Mouse (Mus musculus) liver, adult 2 months (tissue): ENCODE data around the gene Lpcat1. TPM values are rescaled to one million over a fixed set of nuclear protein-coding genes. Genes with fewer than 3 reads are reported as not detected.

Experiments
- DNase-seq: peaks from one replicate; pipeline ENCODE4 v3.0.0-alpha.2; 2011; ENCODE audit warnings: low read depth, low spot score; ENCODE audit errors: extremely low read depth
- H3K27ac ChIP-seq: fragments of 200-500 bp; replicated peaks from 2 replicates; pipeline ENCODE4 v1.5.1; 2012; ENCODE audit warnings: low read depth, mild to moderate bottlenecking, control low read depth, inconsistent platforms, low read length; ENCODE audit not compliant: insufficient read depth
- H3K27me3 ChIP-seq: fragments of 200-500 bp; 2 replicates; pipeline ENCODE4 v1.6.1; 2012; ENCODE audit warnings: mild to moderate bottlenecking, moderate library complexity, low read length, inconsistent platforms; ENCODE audit not compliant: control insufficient read depth, insufficient read depth
- H3K36me3 ChIP-seq: fragments of 200-500 bp; 2 replicates; pipeline ENCODE4 v1.6.1; 2012; ENCODE audit warnings: low read length, inconsistent platforms; ENCODE audit not compliant: control insufficient read depth, insufficient read depth
- H3K4me1 ChIP-seq: fragments of 200-500 bp; 2 replicates; pipeline ENCODE4 v1.6.1; 2011; ENCODE audit warnings: low read length; ENCODE audit not compliant: control insufficient read depth, insufficient read depth
- H3K4me3 ChIP-seq: fragments of 200-500 bp; 2 replicates; pipeline ENCODE4 v1.5.1; 2011; ENCODE audit warnings: low read depth, mild to moderate bottlenecking, control low read depth, low read length, moderate library complexity; ENCODE audit not compliant: insufficient read depth
- H3K79me2 ChIP-seq: fragments of 200-500 bp; 2 replicates; pipeline ENCODE4 v1.6.1; 2012; ENCODE audit warnings: inconsistent platforms, mild to moderate bottlenecking, low read length, moderate library complexity; ENCODE audit not compliant: control insufficient read depth, insufficient read depth
- H3K9ac ChIP-seq: fragments of 200-500 bp; 2 replicates; pipeline ENCODE4 v1.6.1; 2012; ENCODE audit warnings: low read depth, mild to moderate bottlenecking, control low read depth, inconsistent platforms, low read length
- CTCF ChIP-seq: fragments of 200-500 bp; IDR thresholded peaks from 2 replicates; pipeline ENCODE4 v1.5.1; 2011; ENCODE audit warnings: low read depth, low read length, control low read depth
- POLR2A ChIP-seq: fragments of 200-500 bp; IDR thresholded peaks from 2 replicates; pipeline ENCODE4 v1.6.1; 2011; ENCODE audit warnings: low read length, control low read depth; ENCODE audit not compliant: insufficient read depth; ENCODE audit errors: extremely low read depth
- WGBS: fragments of 180-500 bp; shearing (Covaris S2); methylation state at CpG from one replicate; pipeline ENCODE4 v1.1.7; 2018; 5-methylcytosine and 5-hydroxymethylcytosine counted together
- polyA plus RNA-seq: library from polyadenylated mRNA; depleted of rRNA; stranded (reverse); fragments of >200 nt; gene quantifications from 2 replicates; pipeline ENCODE4 v1.2.3, GENCODE M21; 2012
- total RNA-seq: library from RNA; depleted of rRNA; stranded (reverse); fragments of >200 nt; gene quantifications from 2 replicates; pipeline ENCODE4 v1.2.3, GENCODE M21; 2014

Lpcat1 gene
- total and polyA plus RNA-seq, 2 experiments: 2.2 to 2.8 TPM

- 67% methylated on average over 2 of the region's 2 CpGs for WGBS
These were observed 18.8 kb upstream of the Lpcat1 start for GRCm38 (mm10) chr13:73448201-73448600.

GRCm38 (mm10) chr13:73448723-73449122, 18.3 kb upstream of the Lpcat1 start:
- no peak overlapping the region for H3K9ac ChIP-seq
- H3K4me3 ChIP-seq: no peak overlapping the region
- no peak for DNase-seq
- no peak overlapping the region for H3K27ac ChIP-seq
- no peaks in the 10 kb centered on the region for H3K27me3 ChIP-seq
- no peaks in the 10 kb centered on the region; the same call in 1 of the 2 replicates for H3K4me1 ChIP-seq
- WGBS: 88% methylated on average over 3 of the region's 3 CpGs
- TF ChIP-seq CTCF: no peak
- TF ChIP-seq POLR2A: no peak
- H3K36me3 ChIP-seq: no peaks in the 10 kb centered on the region
- no peaks in the 10 kb centered on the region for H3K79me2 ChIP-seq

More at GRCm38 (mm10) chr13:73448201-73448600, 18.8 kb upstream of the Lpcat1 start:
- no peak for DNase-seq
- Histone ChIP-seq H3K4me3 (no peak overlapping the region), H3K79me2 (no peaks in the 10 kb centered on the region), H3K4me1 (no peaks in the 10 kb centered on the region; the same call in 1 of the 2 replicates), H3K9ac (no peak overlapping the region), H3K27me3 (no peaks in the 10 kb centered on the region), H3K36me3 (no peaks in the 10 kb centered on the region), H3K27ac (no peak overlapping the region)
- no peak for TF ChIP-seq CTCF
- no peak for TF ChIP-seq POLR2A

DNA sequence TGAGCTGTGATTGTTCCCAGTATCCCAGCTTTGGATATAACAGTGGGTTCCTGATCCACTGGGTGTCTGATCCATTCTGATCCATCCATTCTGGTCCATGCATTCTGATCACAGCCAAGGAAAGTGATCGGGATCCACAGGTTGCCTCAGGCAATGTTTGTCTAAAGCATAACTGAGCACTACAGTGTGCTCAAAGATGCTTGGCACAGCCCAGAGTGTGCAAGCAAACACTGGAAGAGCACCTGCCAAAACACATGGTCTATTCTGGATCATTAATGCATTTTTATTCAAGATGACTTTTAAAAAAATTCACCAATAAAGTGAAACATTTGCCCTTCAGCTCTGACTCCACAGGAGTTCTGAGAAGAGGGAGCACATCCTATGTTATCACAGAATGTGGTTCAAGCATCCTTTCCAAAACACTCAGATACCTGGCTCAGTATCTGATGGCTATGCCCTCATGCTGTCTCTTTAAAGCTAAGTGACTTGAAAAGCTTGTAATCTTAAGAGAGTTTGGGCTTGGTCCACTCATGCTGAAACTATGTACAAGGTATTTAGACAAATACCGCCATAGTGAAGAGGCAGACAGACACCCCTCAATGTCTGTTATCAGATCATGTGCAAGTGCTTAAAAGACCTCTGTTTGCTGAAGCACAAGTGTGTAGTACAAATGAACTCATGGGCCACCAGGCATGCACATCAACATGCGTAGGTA, 13.3 kb upstream of the Lpcat1 start:
- Histone ChIP-seq H3K27me3 (no peaks in the 10 kb centered on the region), H3K36me3 (no peaks in the 10 kb centered on the region), H3K4me3 (no peak overlapping the region), H3K9ac (no peak overlapping the region), H3K27ac (no peak overlapping the region), H3K79me2 (no peaks in the 10 kb centered on the region), H3K4me1 (no peaks in the 10 kb centered on the region; the same call in 1 of the 2 replicates)
- no peak for DNase-seq
- TF ChIP-seq POLR2A (no peak), CTCF (no peak)
- WGBS: 75% methylated on average over 3 of the region's 3 CpGs

- Histone ChIP-seq H3K36me3 (no peaks in the 10 kb centered on the region), H3K9ac (no peak overlapping the region), H3K4me1 (no peaks in the 10 kb centered on the region), H3K27me3 (no peaks in the 10 kb centered on the region), H3K79me2 (no peaks in the 10 kb centered on the region), H3K4me3 (no peak overlapping the region), H3K27ac (no peak overlapping the region)
- TF ChIP-seq CTCF (no peak), POLR2A (no peak)
- 70% methylated on average over 3 of the region's 3 CpGs for WGBS
- DNase-seq: no peak
These were observed 11.7 kb upstream of the Lpcat1 start for GRCm38 (mm10) chr13:73455328-73455727.

- Histone ChIP-seq H3K79me2 (no peaks in the 10 kb centered on the region), H3K36me3 (no peaks in the 10 kb centered on the region), H3K4me1 (no peaks in the 10 kb centered on the region), H3K9ac (no peak overlapping the region), H3K4me3 (no peak overlapping the region), H3K27me3 (no peaks in the 10 kb centered on the region), H3K27ac (no peak overlapping the region)
- WGBS: 97% methylated on average over 4 of the region's 4 CpGs
- no peak for TF ChIP-seq POLR2A
- TF ChIP-seq CTCF: no peak
- no peak for DNase-seq
These were observed 9.7 kb upstream of the Lpcat1 start for GRCm38 (mm10) chr13:73457301-73457700.

GRCm38 (mm10) chr13:73457741-73458140, 9.3 kb upstream of the Lpcat1 start:
- no peak overlapping the region for H3K9ac ChIP-seq
- no peaks in the 10 kb centered on the region for H3K4me1 ChIP-seq
- no peak overlapping the region for H3K27ac ChIP-seq
- DNase-seq: no peak
- no peaks in the 10 kb centered on the region for H3K27me3 ChIP-seq
- no peak overlapping the region for H3K4me3 ChIP-seq
- no peaks in the 10 kb centered on the region for H3K79me2 ChIP-seq
- H3K36me3 ChIP-seq: no peaks in the 10 kb centered on the region
- TF ChIP-seq POLR2A: no peak
- no peak for TF ChIP-seq CTCF
- WGBS: 61% methylated on average over 2 of the region's 2 CpGs
